14 mouse cellular contexts compared by ENCODE assay signal in the genomic region with DNA sequence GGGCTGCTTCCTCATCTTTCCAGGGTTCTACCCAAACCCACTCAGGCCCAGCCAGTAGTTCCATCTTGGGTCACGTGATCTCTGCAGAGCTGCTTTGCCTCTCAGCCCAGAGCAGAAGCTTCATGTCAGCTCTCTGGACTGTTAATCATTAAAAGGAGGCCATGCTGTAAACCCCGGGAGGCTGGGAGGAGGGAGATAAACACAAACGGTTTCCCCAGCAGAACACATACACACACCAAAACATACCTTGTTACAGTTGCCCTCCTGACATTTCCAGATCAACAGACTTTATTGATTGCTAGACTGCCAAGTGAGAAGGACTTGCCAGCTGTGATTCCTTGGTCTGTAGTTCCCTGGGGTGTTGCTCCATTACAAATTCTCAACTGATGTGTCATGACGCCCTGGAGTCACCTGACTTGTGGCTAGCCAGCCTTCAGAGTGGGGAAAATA. TPM values are rescaled to one million over a fixed set of nuclear protein-coding genes. Genes with fewer than 3 reads are reported as not detected.
DNase-seq lines count a peak whose midpoint lies in the region; ATAC-seq and TF ChIP-seq lines count a peak whose summit lies in the region.
"Had no signal": no experiment of that assay in that cellular context is flagged by ENCODE, and none has a peak within 500 bp of the region (broad histone marks: within the 10 kb centered on the region; RNA-seq: fewer than 3 reads in every experiment).

No protein-coding gene starts in this region.

- H3K4me1 ChIP-seq in lung, embryonic 14.5 days (ENCODE audit: insufficient read depth), result no peaks in the 10 kb centered on the region
- no peaks in the 10 kb centered on the region; the same call in 1 of the 2 replicates for H3K4me1 ChIP-seq in intestine, embryonic 14.5 days (replicated peaks; ENCODE audit: control insufficient read depth, insufficient read depth, low read length)
- no peaks in the 10 kb centered on the region for H3K4me1 ChIP-seq in stomach, embryonic 14.5 days (ENCODE audit: control insufficient read depth, insufficient read depth, low read length)
- H3K4me1 ChIP-seq in cerebellum, adult 2 months (ENCODE audit: control insufficient read depth, insufficient read depth, low read length), result no peaks in the 10 kb centered on the region

- WGBS in lung, embryonic 14.5 days, result 12% methylated on average over 4 of the region's 4 CpGs
- 9% methylated on average over 4 of the region's 4 CpGs for WGBS in intestine, embryonic 14.5 days
- WGBS in stomach, embryonic 14.5 days, result 6% methylated on average over 4 of the region's 4 CpGs
- WGBS in cerebellum, adult 2 months, result 42% methylated on average over 4 of the region's 4 CpGs

- TF ChIP-seq CTCF in lung, embryonic 14.5 days (IDR thresholded peaks at IDR 0.05; ENCODE audit: low read depth), result no peak
- no peak for TF ChIP-seq CTCF in cerebellum, adult 2 months (IDR thresholded peaks at IDR 0.05; ENCODE audit: borderline replicate concordance, insufficient read depth, low read depth, low read length)

- no peak overlapping the region for H3K9ac ChIP-seq in lung, embryonic 14.5 days
- no peak overlapping the region for H3K9ac ChIP-seq in intestine, embryonic 14.5 days (ENCODE audit: low read length)
- H3K9ac ChIP-seq in stomach, embryonic 14.5 days (replicated peaks; ENCODE audit: low read depth, low read length), result no peak overlapping the region
- H3K9ac ChIP-seq: limb, embryonic 13.5 days; midbrain, embryonic 12.5 days had no signal

- intact Hi-C loops in gastrocnemius, postnatal 36 days (cut with DNase I), result no loop called here

- H3K36me3 ChIP-seq in lung, embryonic 14.5 days (ENCODE audit: insufficient read depth), result no peaks in the 10 kb centered on the region
- H3K36me3 ChIP-seq in intestine, embryonic 14.5 days (ENCODE audit: control insufficient read depth, insufficient read depth, low read length), result no peaks in the 10 kb centered on the region
- no peaks in the 10 kb centered on the region for H3K36me3 ChIP-seq in stomach, embryonic 14.5 days (ENCODE audit: control insufficient read depth, insufficient read depth, low read length)
- H3K36me3 ChIP-seq: limb, embryonic 13.5 days; midbrain, embryonic 12.5 days had no signal

- no peak overlapping the region for H3K27ac ChIP-seq in lung, embryonic 14.5 days (ENCODE audit: low read depth)
- H3K27ac ChIP-seq in intestine, embryonic 14.5 days (ENCODE audit: low read depth), result no peak overlapping the region; the same call in 1 of the 2 replicates
- no peak overlapping the region for H3K27ac ChIP-seq in stomach, embryonic 14.5 days (ENCODE audit: low read length)
- no peak overlapping the region for H3K27ac ChIP-seq in cerebellum, adult 2 months (ENCODE audit: insufficient read depth, low read length)
- H3K27ac ChIP-seq: limb, embryonic 13.5 days; midbrain, embryonic 12.5 days had no signal

- H3K27me3 ChIP-seq in lung, embryonic 14.5 days (ENCODE audit: insufficient read depth, low read length), result 0 out of 2 replicates have a peak, but pooled peaks cover 3% of the 10 kb centered on the region
- H3K27me3 ChIP-seq in intestine, embryonic 14.5 days (replicated peaks; ENCODE audit: control insufficient read depth, insufficient read depth, low read length), result peaks cover under 1% of the 10 kb centered on the region; the same call in 1 of the 2 replicates
- H3K27me3 ChIP-seq in stomach, embryonic 14.5 days (ENCODE audit: control insufficient read depth, insufficient read depth, low read length), result no peaks in the 10 kb centered on the region
- H3K27me3 ChIP-seq in cerebellum, adult 2 months (ENCODE audit: control insufficient read depth, insufficient read depth, low read length), result no peaks in the 10 kb centered on the region; the same call in 1 of the 2 replicates

- no peak overlapping the region for H3K4me2 ChIP-seq in lung, embryonic 14.5 days
- no peak overlapping the region for H3K4me2 ChIP-seq in intestine, embryonic 14.5 days (ENCODE audit: low read length)
- no peak overlapping the region for H3K4me2 ChIP-seq in stomach, embryonic 14.5 days (replicated peaks; ENCODE audit: low read depth, low read length)
- H3K4me2 ChIP-seq: limb, embryonic 13.5 days; midbrain, embryonic 12.5 days had no signal

- peak; percentile 16 for DNase-seq in lung, embryonic 14.5 days
- no peak for DNase-seq in lung, postnatal 4 days
- peak; percentile 68 for DNase-seq in intestine, embryonic 14.5 days (ENCODE audit: low spot score)
- DNase-seq in kidney, postnatal 25 days, result peak; percentile 58 to 82
- no peak for DNase-seq in cerebellum, adult 2 months
- no peak for DNase-seq in gastrocnemius, postnatal 36 days
- DNase-seq: cerebellum, adult 11 months had no signal

- H3K9me3 ChIP-seq in lung, embryonic 14.5 days (ENCODE audit: low read depth, low read length), result no peaks in the 10 kb centered on the region
- no peaks in the 10 kb centered on the region for H3K9me3 ChIP-seq in intestine, embryonic 14.5 days (ENCODE audit: control insufficient read depth, low read length)
- H3K9me3 ChIP-seq in stomach, embryonic 14.5 days (ENCODE audit: control insufficient read depth, low read depth, low read length), result no peaks in the 10 kb centered on the region
- H3K9me3 ChIP-seq: limb, embryonic 13.5 days; midbrain, embryonic 12.5 days had no signal

- H3K4me3 ChIP-seq in lung, embryonic 14.5 days (ENCODE audit: low read depth, low read length), result no peak overlapping the region
- H3K4me3 ChIP-seq in intestine, embryonic 14.5 days (ENCODE audit: low read depth, low read length), result no peak overlapping the region
- no peak overlapping the region for H3K4me3 ChIP-seq in stomach, embryonic 14.5 days (ENCODE audit: low read depth, low read length)
- H3K4me3 ChIP-seq in cerebellum, adult 2 months (replicated peaks; ENCODE audit: insufficient read depth, low read depth, low read length), result no peak overlapping the region
- H3K4me3 ChIP-seq: limb, embryonic 13.5 days; midbrain, embryonic 12.5 days had no signal

- no peak for TF ChIP-seq POLR2A in cerebellum, adult 2 months (IDR thresholded peaks at IDR 0.05; ENCODE audit: borderline replicate concordance, insufficient read depth, low read length)

- no peak for ATAC-seq in lung, embryonic 14.5 days (ENCODE audit: insufficient read depth)
- ATAC-seq in intestine, embryonic 14.5 days (replicated peaks; ENCODE audit: low FRiP score, low TSS enrichment, low read depth), result peak; percentile 80
- peak; percentile 51; the same call in 1 of the 2 replicates for ATAC-seq in stomach, embryonic 14.5 days (ENCODE audit: insufficient number of reproducible peaks, insufficient read depth, low FRiP score, low read depth)
- no peak for ATAC-seq in megakaryocyte-erythroid progenitor cell, adult 5-6 weeks (replicated peaks; ENCODE audit: low FRiP score, low TSS enrichment, poor library complexity, severe bottlenecking)

RNA-seq across cellular contexts. Expression of a gene that starts 7.2 kb away (rescaled TPM):
- polyA plus RNA-seq in lung, embryonic 14.5 days (2014; fragmentation: Nextera tagmentation; extraction: Ambion mirVana), result 0.09 TPM in 1 of 2 replicates, not detected in the other
- polyA plus RNA-seq in intestine, embryonic 14.5 days (2014; fragmentation: Nextera tagmentation; extraction: Ambion mirVana), result 0.15 and 0.22 TPM in 2 replicates
- polyA plus RNA-seq in stomach, embryonic 14.5 days (2014; fragmentation: Nextera tagmentation; extraction: Ambion mirVana), result 0.12 TPM in 1 of 2 replicates, not detected in the other
- 0.39 and 0.52 TPM in 2 replicates for polyA plus RNA-seq in cerebellum, adult 2 months (2012; rRNA removed)
- not detected for total RNA-seq in gastrocnemius, postnatal 36 days (2021)
- total RNA-seq in megakaryocyte-erythroid progenitor cell, adult 5-6 weeks (2014; fragmentation: Nextera tagmentation), result not detected in 2 replicates
- total RNA-seq in megakaryocyte-erythroid progenitor cell, adult 5-6 weeks (2017), result not detected in 2 replicates
- total RNA-seq: gastrocnemius, postnatal 4 days; heart, postnatal 25 days had no signal
- polyA plus RNA-seq: limb, embryonic 13.5 days; midbrain, embryonic 12.5 days had no signal

RNA-seq across cellular contexts. Expression of a gene that starts 29.0 kb away (rescaled TPM):
- polyA plus RNA-seq in lung, embryonic 14.5 days (2014; fragmentation: Nextera tagmentation; extraction: Ambion mirVana), result not detected in 2 replicates
- polyA plus RNA-seq in intestine, embryonic 14.5 days (2014; fragmentation: Nextera tagmentation; extraction: Ambion mirVana), result 0.11 TPM in 1 of 2 replicates, not detected in the other
- polyA plus RNA-seq in stomach, embryonic 14.5 days (2014; fragmentation: Nextera tagmentation; extraction: Ambion mirVana), result 0.15 TPM in 1 of 2 replicates, not detected in the other
- polyA plus RNA-seq in cerebellum, adult 2 months (2012; rRNA removed), result 0.08 TPM in 1 of 2 replicates, not detected in the other
- total RNA-seq in gastrocnemius, postnatal 36 days (2021), result not detected
- total RNA-seq in megakaryocyte-erythroid progenitor cell, adult 5-6 weeks (2014; fragmentation: Nextera tagmentation), result not detected in 2 replicates
- not detected in 2 replicates for total RNA-seq in megakaryocyte-erythroid progenitor cell, adult 5-6 weeks (2017)
- total RNA-seq: gastrocnemius, postnatal 4 days; heart, postnatal 25 days had no signal
- polyA plus RNA-seq: limb, embryonic 13.5 days; midbrain, embryonic 12.5 days had no signal

RNA-seq across cellular contexts. Expression of a gene that starts 53.4 kb away (rescaled TPM):
- not detected in 2 replicates for polyA plus RNA-seq in lung, embryonic 14.5 days (2014; fragmentation: Nextera tagmentation; extraction: Ambion mirVana)
- polyA plus RNA-seq in intestine, embryonic 14.5 days (2014; fragmentation: Nextera tagmentation; extraction: Ambion mirVana), result not detected in 2 replicates
- not detected in 2 replicates for polyA plus RNA-seq in stomach, embryonic 14.5 days (2014; fragmentation: Nextera tagmentation; extraction: Ambion mirVana)
- polyA plus RNA-seq in cerebellum, adult 2 months (2012; rRNA removed), result not detected in 2 replicates
- not detected for total RNA-seq in gastrocnemius, postnatal 36 days (2021)
- not detected in 2 replicates for total RNA-seq in megakaryocyte-erythroid progenitor cell, adult 5-6 weeks (2014; fragmentation: Nextera tagmentation)
- total RNA-seq in megakaryocyte-erythroid progenitor cell, adult 5-6 weeks (2017), result not detected in 2 replicates
- total RNA-seq: gastrocnemius, postnatal 4 days; heart, postnatal 25 days; layer of hippocampus, adult 8-10 months had no signal
- polyA plus RNA-seq: limb, embryonic 13.5 days; midbrain, embryonic 12.5 days had no signal

Comparison
In these comparisons a context has a peak if more than half of its experiments do, and no peak if none do; other contexts are left out.
1. DNase-seq: peak in lung, embryonic 14.5 days (single experiment), intestine, embryonic 14.5 days (single experiment) and kidney, postnatal 25 days (2 of 2); none in lung, postnatal 4 days (0 of 2), cerebellum, adult 2 months (0 of 2) and gastrocnemius, postnatal 36 days (0 of 2).
2. ATAC-seq: peak in intestine, embryonic 14.5 days (single experiment) and stomach, embryonic 14.5 days (single experiment); none in lung, embryonic 14.5 days (single experiment) and megakaryocyte-erythroid progenitor cell, adult 5-6 weeks (single experiment).